Comparison of ENCODE assay signal across 6 mouse cellular contexts in the genomic region with DNA sequence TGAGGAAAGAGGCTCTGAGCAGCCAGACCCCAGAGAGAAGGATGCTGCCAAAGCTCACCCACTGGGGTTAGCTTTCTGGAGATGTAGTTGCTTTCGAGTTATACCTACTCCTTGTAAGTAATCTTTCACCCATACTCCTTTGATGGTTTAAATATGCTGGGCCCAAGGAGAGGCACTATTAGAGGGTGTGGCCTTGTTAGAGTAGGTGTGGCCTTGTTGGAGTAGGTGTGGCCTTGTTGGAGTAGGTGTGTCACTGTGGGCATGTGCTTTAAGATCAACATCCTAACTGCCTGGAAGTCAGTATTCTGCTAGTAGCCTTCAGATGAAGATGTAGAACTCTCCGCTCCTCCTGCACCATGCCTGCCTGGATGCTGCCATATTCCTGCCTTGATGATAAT. TPM values are rescaled to one million over a fixed set of nuclear protein-coding genes. Genes with fewer than 3 reads are reported as not detected.
DNase-seq lines count a peak whose midpoint lies in the region; ATAC-seq and TF ChIP-seq lines count a peak whose summit lies in the region.
"Not testable (repeated sequence)": the region's sequence is repeated elsewhere in the genome, so short reads cannot be mapped to it uniquely, and the experiment has no call there.

No protein-coding gene starts in this region.

- not testable (repeated sequence) for H3K9me3 ChIP-seq in intestine, embryonic 16.5 days (ENCODE audit: control insufficient read depth, low read length); liver, embryonic 12.5 days (replicated peaks); liver, embryonic 14.5 days (ENCODE audit: control insufficient read depth, low read length); liver, embryonic 16.5 days (replicated peaks; ENCODE audit: control insufficient read depth, low read length); stomach, postnatal 0 days (ENCODE audit: control insufficient read depth, low read length)

- not testable (repeated sequence) for H3K27ac ChIP-seq in intestine, embryonic 16.5 days (ENCODE audit: low read length); liver, embryonic 12.5 days; liver, embryonic 14.5 days; liver, embryonic 16.5 days (ENCODE audit: low read length); stomach, postnatal 0 days (replicated peaks)

- H3K4me3 ChIP-seq in intestine, embryonic 16.5 days (ENCODE audit: low read length); liver, embryonic 12.5 days; liver, embryonic 14.5 days (ENCODE audit: insufficient read depth in 1 of 2, low read depth in 2 of 2, low read length in 2 of 2); liver, embryonic 16.5 days (ENCODE audit: low read depth, low read length); stomach, postnatal 0 days (ENCODE audit: low read depth, low read length): not testable (repeated sequence)

- peak; percentile 56; the same call in 1 of the 2 replicates for ATAC-seq in intestine, embryonic 16.5 days
- peak; percentile 51; the same call in 1 of the 2 replicates for ATAC-seq in liver, embryonic 12.5 days
- peak; percentile 47; the same call in 1 of the 2 replicates for ATAC-seq in liver, embryonic 14.5 days (ENCODE audit: insufficient read depth)
- ATAC-seq in liver, embryonic 16.5 days (ENCODE audit: low read depth): 0 out of 2 replicates have a peak, but pooled peaks have one; percentile 19
- 0 out of 2 replicates have a peak, but pooled peaks have one; percentile 31 for ATAC-seq in stomach, postnatal 0 days (ENCODE audit: low FRiP score, low TSS enrichment)

- not testable (repeated sequence) for H3K4me2 ChIP-seq in intestine, embryonic 16.5 days (ENCODE audit: low read depth, low read length); liver, embryonic 12.5 days; liver, embryonic 14.5 days (ENCODE audit: low read depth); liver, embryonic 16.5 days (ENCODE audit: low read depth, low read length); stomach, postnatal 0 days (replicated peaks; ENCODE audit: low read depth)

- not testable (repeated sequence) for H3K36me3 ChIP-seq in intestine, embryonic 16.5 days (ENCODE audit: control insufficient read depth, insufficient read depth, low read length); liver, embryonic 12.5 days; liver, embryonic 14.5 days (replicated peaks; ENCODE audit: control insufficient read depth, insufficient read depth, low read depth); liver, embryonic 16.5 days (ENCODE audit: control insufficient read depth, insufficient read depth); stomach, postnatal 0 days (ENCODE audit: control insufficient read depth, insufficient read depth, low read length)

- not testable (repeated sequence) for TF ChIP-seq EP300 in liver, embryonic 14.5 days (IDR thresholded peaks at IDR 0.05; ENCODE audit: low read depth); stomach, postnatal 0 days (optimal IDR thresholded peaks at IDR 0.05)

- DNase-seq in c-Kit-negative CD71-positive TER-119-positive erythroid progenitor cells, embryonic 14.5 days (ENCODE audit: low read depth, low spot score): peak; percentile 19
- DNase-seq in liver, embryonic 14.5 days (ENCODE audit: low read depth in 3 of 3, low spot score in 3 of 3); stomach, postnatal 0 days (ENCODE audit: low spot score): not testable (repeated sequence)

- 89% methylated on average over 2 of the region's 2 CpGs for WGBS in intestine, embryonic 16.5 days
- 72% methylated on average over 2 of the region's 2 CpGs for WGBS in liver, embryonic 12.5 days (ENCODE audit: insufficient replicate concordance)
- WGBS in liver, embryonic 14.5 days (ENCODE audit: insufficient replicate concordance): 87% methylated on average over 2 of the region's 2 CpGs
- WGBS in liver, embryonic 16.5 days (ENCODE audit: insufficient replicate concordance): 79% methylated on average over 2 of the region's 2 CpGs
- WGBS in stomach, postnatal 0 days: 92% methylated on average over 2 of the region's 2 CpGs

- H3K9ac ChIP-seq in intestine, embryonic 16.5 days (ENCODE audit: low read depth, low read length); liver, embryonic 12.5 days; liver, embryonic 14.5 days (replicated peaks); liver, embryonic 16.5 days (ENCODE audit: low read depth, low read length); stomach, postnatal 0 days (ENCODE audit: low read length): not testable (repeated sequence)

- not testable (repeated sequence) for TF ChIP-seq CTCF in liver, embryonic 14.5 days (IDR thresholded peaks at IDR 0.05; ENCODE audit: low read depth); stomach, postnatal 0 days (IDR thresholded peaks at IDR 0.05; ENCODE audit: low read depth)

- not testable (repeated sequence) for H3K4me1 ChIP-seq in intestine, embryonic 16.5 days (ENCODE audit: control insufficient read depth, insufficient read depth, low read length); liver, embryonic 12.5 days; liver, embryonic 14.5 days (replicated peaks; ENCODE audit: control insufficient read depth in 2 of 2, insufficient read depth in 2 of 2, low read length in 1 of 2); liver, embryonic 16.5 days (ENCODE audit: control insufficient read depth, low read depth, low read length); stomach, postnatal 0 days (replicated peaks; ENCODE audit: control insufficient read depth, insufficient read depth)

- not testable (repeated sequence) for H3K27me3 ChIP-seq in intestine, embryonic 16.5 days (replicated peaks; ENCODE audit: control insufficient read depth, insufficient read depth, low read length); liver, embryonic 14.5 days (ENCODE audit: control insufficient read depth, insufficient read depth, low read length); liver, embryonic 16.5 days (ENCODE audit: control insufficient read depth, insufficient read depth, low read depth, low read length); stomach, postnatal 0 days (ENCODE audit: control insufficient read depth, insufficient read depth, low read length)
- H3K27me3 ChIP-seq in liver, embryonic 12.5 days (replicated peaks): peaks cover 16% of the 10 kb centered on the region; the same call in 1 of the 2 replicates

RNA-seq across cellular contexts. Expression of gene Itpr2, which starts 37.4 kb away (rescaled TPM):
- polyA plus RNA-seq in intestine, embryonic 16.5 days (2015; fragmentation: Nextera tagmentation; extraction: Ambion mirVana): 7.5 and 8.5 TPM in 2 replicates
- 2.8 and 4.1 TPM in 2 replicates for polyA plus RNA-seq in liver, embryonic 12.5 days (2016; fragmentation: Nextera tagmentation; extraction: Ambion mirVana)
- polyA plus RNA-seq in liver, embryonic 14.5 days (2012; rRNA removed): 0.53 and 0.64 TPM in 2 replicates
- 1.7 and 2.5 TPM in 2 replicates for polyA plus RNA-seq in liver, embryonic 14.5 days (2014; fragmentation: Nextera tagmentation; extraction: Ambion mirVana)
- polyA plus RNA-seq in liver, embryonic 16.5 days (2015; fragmentation: Nextera tagmentation; extraction: Ambion mirVana): 5.9 and 7.5 TPM in 2 replicates
- polyA plus RNA-seq in stomach, postnatal 0 days (2015; fragmentation: Nextera tagmentation; extraction: Ambion mirVana): 10.9 and 11.9 TPM in 2 replicates
